Mouse (Mus musculus): ENCODE measurements around the gene Sp8.

GRCm38 (mm10) chr12:118814561-118814960 lies 31.6 kb upstream of the Sp8 start:
- TF ChIP-seq CTCF (conservative IDR thresholded peaks at IDR 0.05; ENCODE audit: low read length) (no peak), POU5F1 (IDR thresholded peaks at IDR 0.05; ENCODE audit: borderline replicate concordance, low read length) (no peak)
